Mouse (Mus musculus) kidney, embryonic 14.5 days (tissue): Measurements from ENCODE around the gene Plac9b. TPM values are rescaled to one million over a fixed set of nuclear protein-coding genes. Genes with fewer than 3 reads are reported as not detected.

Experiments
- polyA plus RNA-seq: library from polyadenylated mRNA; unstranded; fragments of >200 nt; fragmentation: Nextera tagmentation; extraction: Ambion mirVana; gene quantifications from 2 replicates; pipeline ENCODE4 v1.2.1, GENCODE M21; 2014

Plac9b gene
- polyA plus RNA-seq, 1 experiment from 2014 or later, result 19.9 TPM

Other genes starting within 250 kb of the Plac9b start
- gene Cphx1, start 244.2 kb downstream of the Plac9b start, polyA plus RNA-seq, result 0.26 TPM in 1 of 2 replicates, not detected in the other
- 1.2 and 1.9 TPM in 2 replicates for gene Duxbl1, start 203.9 kb downstream of the Plac9b start, polyA plus RNA-seq
- gene Gm9780, start 139.8 kb downstream of the Plac9b start, polyA plus RNA-seq, result 11.8 and 21.2 TPM in 2 replicates
- gene Tmem254c, start 115.1 kb downstream of the Plac9b start, polyA plus RNA-seq, result 41.4 and 41.7 TPM in 2 replicates
- gene Cphx2, start 101.0 kb downstream of the Plac9b start, polyA plus RNA-seq, result not detected in 2 replicates
- not detected in 2 replicates for gene Cphx3, start 100.2 kb downstream of the Plac9b start, polyA plus RNA-seq
- gene Duxbl2, start 64.1 kb downstream of the Plac9b start, polyA plus RNA-seq, result 1.8 and 2.1 TPM in 2 replicates
- gene Tmem254b, start 24.6 kb upstream of the Plac9b start, polyA plus RNA-seq, result 18.6 and 29.4 TPM in 2 replicates
- 0.69 TPM in 1 of 2 replicates, not detected in the other for gene Duxbl3, start 75.5 kb upstream of the Plac9b start, polyA plus RNA-seq